Mouse (Mus musculus) liver, postnatal 0 days (tissue): ENCODE results near the gene Ybx2.

Experiments
- CTCF ChIP-seq: sonication (generic); IDR thresholded peaks from 2 replicates; pipeline ENCODE4 v1.5.1; 2016; ENCODE audit warnings: antibody characterized with exemption, low read depth
- EP300 ChIP-seq: IDR thresholded peaks from 2 replicates; pipeline ENCODE4 v1.6.1; 2016; ENCODE audit warnings: antibody characterized with exemption, low read depth, mild to moderate bottlenecking

- no peak for TF ChIP-seq CTCF
- no peak for TF ChIP-seq EP300
Measured at GRCm38 (mm10) chr11:69948066-69948762, 12.6 kb downstream of the Ybx2 start, which contains the start of gene Slc2a4.
